Mouse (Mus musculus): Measurements from ENCODE around the gene Rbm34. TPM values are rescaled to one million over a fixed set of nuclear protein-coding genes. Genes with fewer than 3 reads are reported as not detected.

Rbm34 gene
- polyA plus RNA-seq, 1 experiment, result 13.0 TPM

DNA sequence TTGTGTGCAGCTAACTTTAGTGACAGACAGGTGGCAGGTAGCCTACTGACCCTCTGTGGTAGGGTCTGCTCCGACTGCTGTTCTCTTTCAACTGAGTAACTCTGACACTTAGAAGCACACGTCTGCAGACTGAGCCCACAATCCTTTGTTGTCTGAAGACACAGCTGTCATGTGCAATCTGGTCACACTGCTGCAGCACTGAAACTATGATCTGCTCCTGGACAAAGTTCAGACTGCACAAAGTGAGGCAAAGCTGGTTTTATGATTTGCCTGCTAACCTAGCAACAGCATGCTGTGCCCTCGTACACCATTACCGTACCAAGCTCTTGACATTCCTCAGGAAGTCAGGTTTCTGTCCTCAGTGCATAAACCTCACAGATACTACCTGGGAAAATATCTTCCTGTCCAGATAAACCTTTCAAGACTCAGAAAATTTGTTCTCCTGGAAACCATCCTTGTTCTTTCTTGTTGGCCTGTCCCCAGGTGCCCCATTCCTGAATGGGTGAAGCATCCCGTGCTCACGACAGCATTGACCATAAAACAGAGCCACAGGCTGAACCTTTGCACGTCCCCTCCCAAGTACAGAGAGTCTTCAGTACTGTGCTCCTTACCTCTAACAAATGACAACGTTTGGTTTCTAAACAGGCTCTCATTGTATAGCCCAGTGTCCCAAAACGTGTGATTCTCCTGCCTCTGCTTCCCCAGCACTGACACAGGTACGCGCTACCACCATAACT, 18.8 kb downstream of the Rbm34 start:
- TF ChIP-seq CTCF (IDR thresholded peaks at IDR 0.05; ENCODE audit: borderline replicate concordance, extremely low read depth, insufficient read depth, insufficient read length) (no peak), POLR2A (IDR thresholded peaks at IDR 0.05; ENCODE audit: borderline replicate concordance, extremely low read depth, insufficient read depth, insufficient read length, poor library complexity, severe bottlenecking) (no peak)
- DNase-seq (ENCODE audit: low read depth), result no peak

DNA sequence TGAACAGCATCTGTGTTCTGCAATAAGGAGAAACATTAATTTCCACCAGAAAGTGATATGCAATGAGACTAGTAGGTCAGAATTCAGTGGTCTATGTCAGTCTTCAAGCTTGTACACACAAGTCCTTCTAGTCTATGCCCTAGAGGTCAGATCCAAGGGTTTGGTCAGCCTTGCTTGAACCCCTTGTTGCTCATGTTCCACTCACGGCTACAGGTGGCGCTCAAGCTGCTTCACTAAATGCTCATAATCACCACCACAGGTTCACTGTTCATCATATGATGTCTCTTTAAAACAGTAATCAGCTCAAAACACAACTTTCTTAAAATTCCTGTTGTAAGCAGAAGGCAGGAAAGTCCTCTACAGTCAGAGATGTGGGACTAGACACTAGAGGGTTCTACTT, 21.3 kb downstream of the Rbm34 start:
- no peak for DNase-seq (ENCODE audit: low read depth)
- TF ChIP-seq CTCF (IDR thresholded peaks at IDR 0.05; ENCODE audit: borderline replicate concordance, extremely low read depth, insufficient read depth, insufficient read length) (no peak), POLR2A (IDR thresholded peaks at IDR 0.05; ENCODE audit: borderline replicate concordance, extremely low read depth, insufficient read depth, insufficient read length, poor library complexity, severe bottlenecking) (no peak)

DNA sequence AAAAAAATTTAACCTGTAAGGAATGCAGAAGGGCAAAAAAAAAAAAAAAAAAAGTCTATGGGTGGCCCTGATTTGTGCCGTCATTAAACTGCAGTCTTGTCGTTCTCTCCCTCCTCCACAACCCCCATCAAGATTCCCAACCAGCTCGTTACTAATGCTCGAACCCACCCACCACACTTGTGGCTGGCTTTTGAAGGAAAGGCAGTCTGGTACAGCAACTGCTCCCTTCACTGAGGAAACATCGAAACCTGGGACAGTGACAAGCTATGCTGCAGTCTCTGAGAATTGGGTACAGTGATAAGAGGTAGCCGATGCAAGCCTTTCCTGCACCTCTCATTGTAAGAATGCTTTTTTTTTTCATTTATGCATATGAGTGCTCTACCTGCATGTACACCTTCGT, 24.4 kb downstream of the Rbm34 start:
- no peak for TF ChIP-seq POLR2A (IDR thresholded peaks at IDR 0.05; ENCODE audit: borderline replicate concordance, extremely low read depth, insufficient read depth, insufficient read length, poor library complexity, severe bottlenecking)
- TF ChIP-seq CTCF (IDR thresholded peaks at IDR 0.05; ENCODE audit: borderline replicate concordance, extremely low read depth, insufficient read depth, insufficient read length), result no peak
- no peak for DNase-seq (ENCODE audit: low read depth)

- TF ChIP-seq POLR2A (IDR thresholded peaks at IDR 0.05; ENCODE audit: borderline replicate concordance, extremely low read depth, insufficient read depth, insufficient read length, poor library complexity, severe bottlenecking), result peak; percentile 44
- no peak for TF ChIP-seq CTCF (IDR thresholded peaks at IDR 0.05; ENCODE audit: borderline replicate concordance, extremely low read depth, insufficient read depth, insufficient read length)
- peak; percentile 98 for DNase-seq (ENCODE audit: low read depth)
Observed at GRCm38 (mm10) chr8:126945730-126946163, 25.1 kb downstream of the Rbm34 start, which contains the start of gene Tomm20. Tomm20 (minus strand) TSS chr8:126945844.

- no peak for TF ChIP-seq POLR2A (IDR thresholded peaks at IDR 0.05; ENCODE audit: borderline replicate concordance, extremely low read depth, insufficient read depth, insufficient read length, poor library complexity, severe bottlenecking)
- no peak for TF ChIP-seq CTCF (IDR thresholded peaks at IDR 0.05; ENCODE audit: borderline replicate concordance, extremely low read depth, insufficient read depth, insufficient read length)
- DNase-seq (ENCODE audit: low read depth), result peak; percentile 74
Observed at GRCm38 (mm10) chr8:126944781-126945691, 25.8 kb downstream of the Rbm34 start.

GRCm38 (mm10) chr8:126943565-126943964, 27.3 kb downstream of the Rbm34 start:
- TF ChIP-seq CTCF (IDR thresholded peaks at IDR 0.05; ENCODE audit: borderline replicate concordance, extremely low read depth, insufficient read depth, insufficient read length) (no peak), POLR2A (IDR thresholded peaks at IDR 0.05; ENCODE audit: borderline replicate concordance, extremely low read depth, insufficient read depth, insufficient read length, poor library complexity, severe bottlenecking) (no peak)
- DNase-seq (ENCODE audit: low read depth), result no peak

- TF ChIP-seq POLR2A (IDR thresholded peaks at IDR 0.05; ENCODE audit: borderline replicate concordance, extremely low read depth, insufficient read depth, insufficient read length, poor library complexity, severe bottlenecking) (no peak), CTCF (IDR thresholded peaks at IDR 0.05; ENCODE audit: borderline replicate concordance, extremely low read depth, insufficient read depth, insufficient read length) (no peak)
Observed at GRCm38 (mm10) chr8:126937337-126937736, 33.5 kb downstream of the Rbm34 start.

DNA sequence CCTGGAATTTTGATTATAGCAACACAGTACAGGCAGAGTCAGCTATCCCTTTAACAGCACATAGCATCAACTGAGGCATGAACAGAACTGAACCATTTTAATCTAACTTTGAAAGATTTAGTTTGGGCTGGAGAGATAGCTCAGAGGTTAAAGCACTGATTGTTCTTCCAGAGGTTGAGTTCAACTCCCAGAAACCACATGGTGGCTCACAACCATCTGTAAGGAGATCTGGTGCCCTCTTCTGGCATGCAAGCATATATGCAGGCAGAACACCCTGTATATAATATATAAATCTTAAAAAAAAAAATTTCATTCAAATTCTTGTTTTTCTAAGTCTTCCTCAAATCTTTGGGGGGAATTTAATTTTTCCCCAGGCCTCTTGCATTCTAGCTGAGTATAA, 34.9 kb downstream of the Rbm34 start:
- no peak for TF ChIP-seq POLR2A (IDR thresholded peaks at IDR 0.05; ENCODE audit: borderline replicate concordance, extremely low read depth, insufficient read depth, insufficient read length, poor library complexity, severe bottlenecking)
- TF ChIP-seq CTCF (IDR thresholded peaks at IDR 0.05; ENCODE audit: borderline replicate concordance, extremely low read depth, insufficient read depth, insufficient read length), result peak; percentile 52; the same call in 1 of the 2 replicates
- DNase-seq (ENCODE audit: low read depth), result no peak

More at GRCm38 (mm10) chr8:126937337-126937736, 33.5 kb downstream of the Rbm34 start:
- DNase-seq (ENCODE audit: low read depth), result no peak

DNA sequence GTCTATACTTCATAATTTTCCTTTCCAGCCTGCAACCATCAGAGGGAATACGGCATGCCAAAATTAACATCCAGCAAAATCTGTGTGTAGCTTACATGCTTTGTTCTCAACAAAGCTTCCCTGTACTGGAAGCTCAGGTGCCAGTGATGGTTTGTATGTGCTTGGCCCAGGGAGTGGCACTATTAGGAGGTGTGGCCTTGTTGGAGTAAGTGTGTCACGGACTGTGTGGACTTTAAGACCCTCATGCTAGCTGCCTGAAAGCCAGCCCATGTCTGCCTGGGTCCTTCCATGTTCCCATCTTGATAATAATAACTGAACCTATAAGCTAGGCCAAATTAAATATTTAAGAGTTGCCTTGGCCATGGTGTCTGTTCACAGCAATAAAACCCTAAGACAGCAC, 35.5 kb downstream of the Rbm34 start:
- TF ChIP-seq POLR2A (IDR thresholded peaks at IDR 0.05; ENCODE audit: borderline replicate concordance, extremely low read depth, insufficient read depth, insufficient read length, poor library complexity, severe bottlenecking) (no peak), CTCF (IDR thresholded peaks at IDR 0.05; ENCODE audit: borderline replicate concordance, extremely low read depth, insufficient read depth, insufficient read length) (no peak)
- DNase-seq (ENCODE audit: low read depth), result no peak

DNA sequence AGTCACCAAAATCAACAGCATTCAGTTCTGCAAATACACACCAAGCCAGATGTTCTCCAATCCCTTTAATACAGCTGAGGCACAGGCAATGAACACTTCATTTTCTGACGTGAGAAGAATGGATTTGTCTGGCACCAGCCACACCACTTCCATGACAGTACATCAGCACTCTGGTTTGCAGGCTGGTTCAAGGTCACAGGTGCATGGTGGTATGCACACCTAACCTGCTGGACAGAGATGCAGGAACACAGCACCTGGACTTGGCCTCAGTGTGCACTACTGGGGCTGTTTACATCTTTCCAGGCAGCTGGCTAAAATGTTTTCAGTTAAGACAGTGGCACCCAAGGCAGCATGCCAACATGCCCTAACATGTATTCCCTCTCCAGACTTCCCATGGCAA, 38.2 kb downstream of the Rbm34 start:
- no peak for DNase-seq (ENCODE audit: low read depth)
- no peak for TF ChIP-seq CTCF (IDR thresholded peaks at IDR 0.05; ENCODE audit: borderline replicate concordance, extremely low read depth, insufficient read depth, insufficient read length)
- no peak for TF ChIP-seq POLR2A (IDR thresholded peaks at IDR 0.05; ENCODE audit: borderline replicate concordance, extremely low read depth, insufficient read depth, insufficient read length, poor library complexity, severe bottlenecking)

GRCm38 (mm10) chr8:126932249-126932648, 38.6 kb downstream of the Rbm34 start:
- TF ChIP-seq CTCF (IDR thresholded peaks at IDR 0.05; ENCODE audit: borderline replicate concordance, extremely low read depth, insufficient read depth, insufficient read length), result no peak
- no peak for TF ChIP-seq POLR2A (IDR thresholded peaks at IDR 0.05; ENCODE audit: borderline replicate concordance, extremely low read depth, insufficient read depth, insufficient read length, poor library complexity, severe bottlenecking)
- DNase-seq (ENCODE audit: low read depth), result no peak
